Mouse (Mus musculus) small intestine, adult 2 months (tissue): ENCODE data around the gene Olfr374. TPM values are rescaled to one million over a fixed set of nuclear protein-coding genes. Genes with fewer than 3 reads are reported as not detected.

Experiments used
- H3K27ac ChIP-seq: fragments of 200-500 bp; 2 replicates; pipeline ENCODE4 v1.5.1; 2012; ENCODE audit warnings: low read depth, low read length, control low read depth, inconsistent platforms; ENCODE audit not compliant: insufficient read depth
- H3K27me3 ChIP-seq: fragments of 200-500 bp; 2 replicates; pipeline ENCODE4 v1.6.1; 2012; ENCODE audit warnings: mild to moderate bottlenecking, moderate library complexity, low read length, inconsistent platforms; ENCODE audit not compliant: control insufficient read depth, insufficient read depth
- H3K36me3 ChIP-seq: fragments of 200-500 bp; 2 replicates; pipeline ENCODE4 v1.6.1; 2012; ENCODE audit warnings: mild to moderate bottlenecking, low read length, control low read depth, inconsistent platforms; ENCODE audit not compliant: control insufficient read depth, insufficient read depth
- H3K4me1 ChIP-seq: fragments of 200-500 bp; 2 replicates; pipeline ENCODE4 v1.6.1; 2012; ENCODE audit warnings: low read length, inconsistent platforms, mixed read lengths; ENCODE audit not compliant: control insufficient read depth, insufficient read depth, insufficient read length
- H3K4me3 ChIP-seq: fragments of 200-500 bp; 2 replicates; pipeline ENCODE4 v1.5.1; 2012; ENCODE audit warnings: low read depth, mild to moderate bottlenecking, control low read depth, inconsistent platforms, low read length, moderate library complexity
- CTCF ChIP-seq: fragments of 200-500 bp; IDR thresholded peaks from 2 replicates; pipeline ENCODE4 v1.5.1; 2012; ENCODE audit warnings: low read depth, mild to moderate bottlenecking, control low read depth, inconsistent platforms, low read length, moderate library complexity, mixed read lengths; ENCODE audit not compliant: insufficient replicate concordance, insufficient read length; ENCODE audit errors: extremely low read depth
- POLR2A ChIP-seq: fragments of 200-500 bp; IDR thresholded peaks from 2 replicates; pipeline ENCODE4 v1.6.1; 2012; ENCODE audit warnings: low read depth, mild to moderate bottlenecking, control low read depth, inconsistent platforms, low read length, moderate library complexity
- WGBS: fragments of 180-500 bp; shearing (Covaris S2); methylation state at CpG from one replicate; pipeline ENCODE4 v1.1.7; 2018; 5-methylcytosine and 5-hydroxymethylcytosine counted together
- polyA plus RNA-seq: library from polyadenylated mRNA; depleted of rRNA; stranded (reverse); fragments of >200 nt; gene quantifications from 2 replicates; pipeline ENCODE4 v1.2.3, GENCODE M21; 2012

Gene Olfr374
- polyA plus RNA-seq, 1 experiment = not detected

DNA sequence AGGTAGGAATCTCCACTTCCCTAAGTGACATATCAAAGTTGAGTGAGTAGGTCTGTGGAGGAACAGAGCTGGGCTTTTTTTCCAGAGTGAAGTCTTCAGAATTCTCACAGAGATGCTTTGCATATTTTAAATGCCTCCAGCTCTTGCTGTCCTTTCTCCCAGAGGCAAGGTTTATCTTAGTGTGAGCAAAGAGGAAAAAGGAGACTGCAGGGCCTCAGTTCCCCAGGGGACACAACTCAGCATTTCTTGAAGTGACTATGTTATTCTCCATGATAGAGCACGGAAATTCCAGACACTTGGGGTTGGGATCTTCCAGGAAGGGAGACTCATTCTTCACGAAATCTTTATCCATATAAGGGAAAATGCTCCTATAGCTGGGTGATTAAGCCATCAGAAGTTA, 40.4 kb downstream of the Olfr374 start:
- H3K27me3 ChIP-seq = no peaks in the 10 kb centered on the region
- WGBS = 70% methylated on average over 2 of the region's 2 CpGs
- H3K27ac ChIP-seq = no peak overlapping the region
- TF ChIP-seq CTCF = no peak
- no peak for TF ChIP-seq POLR2A
- H3K4me3 ChIP-seq = no peak overlapping the region
- no peaks in the 10 kb centered on the region for H3K4me1 ChIP-seq
- peaks cover 64% of the 10 kb centered on the region for H3K36me3 ChIP-seq

DNA sequence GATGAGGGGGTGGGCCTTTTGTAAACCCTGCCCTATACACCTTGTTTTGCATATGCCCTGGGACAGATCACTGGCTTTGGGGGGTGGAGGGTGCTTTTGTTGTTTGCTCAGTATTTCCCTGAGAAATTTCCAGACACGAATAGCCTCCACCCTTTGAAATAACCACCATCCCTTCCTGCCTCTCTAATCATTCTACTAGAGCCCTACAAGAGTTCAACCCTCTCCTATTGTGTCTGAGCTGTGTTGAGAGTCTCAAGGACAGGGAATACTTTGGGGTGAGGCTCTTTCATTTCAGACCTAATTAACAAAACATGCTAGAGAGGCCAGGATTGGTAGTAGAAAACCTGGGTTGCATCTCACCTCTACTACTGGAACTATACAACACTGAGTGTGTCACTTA, 42.2 kb downstream of the Olfr374 start:
- Histone ChIP-seq H3K4me1 (no peaks in the 10 kb centered on the region), H3K27me3 (no peaks in the 10 kb centered on the region), H3K36me3 (peaks cover 64% of the 10 kb centered on the region), H3K4me3 (no peak overlapping the region), H3K27ac (no peak overlapping the region)
- TF ChIP-seq POLR2A (no peak), CTCF (no peak)
- WGBS = 62% methylated on average over 1 of the region's 1 CpGs

DNA sequence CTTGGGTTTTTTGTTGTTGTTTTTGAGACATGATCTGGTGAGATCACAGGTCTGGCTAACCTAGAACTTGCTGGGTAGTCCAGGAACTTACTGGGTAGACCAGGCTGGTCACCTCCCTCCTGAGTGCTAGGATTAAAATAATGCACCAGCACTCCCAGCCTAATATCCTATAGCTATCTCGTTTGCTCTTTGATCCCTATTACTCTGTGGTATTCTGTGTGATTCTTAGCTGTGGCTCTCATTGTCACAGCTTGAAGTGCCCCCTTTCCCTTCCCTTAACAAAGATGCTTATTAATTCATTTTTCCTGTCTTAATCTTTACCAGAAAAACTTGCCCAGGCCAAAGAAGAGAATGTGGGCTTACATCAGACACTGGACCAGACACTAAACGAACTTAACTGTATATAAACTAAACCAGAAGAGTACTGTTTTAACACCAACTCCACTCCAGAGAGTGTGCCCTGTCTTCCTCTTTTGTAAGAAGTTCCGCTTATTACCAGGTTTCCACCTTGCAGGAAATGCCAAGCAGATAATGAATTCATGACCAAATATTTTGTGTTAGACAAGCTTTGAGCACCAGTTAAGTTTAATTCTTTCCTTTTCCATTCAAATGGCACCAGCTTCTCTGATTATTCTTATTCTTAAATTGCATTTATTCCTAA, 44.7 kb downstream of the Olfr374 start:
- no peaks in the 10 kb centered on the region for H3K4me1 ChIP-seq
- H3K36me3 ChIP-seq = peaks cover 51% of the 10 kb centered on the region
- no peak for TF ChIP-seq POLR2A
- TF ChIP-seq CTCF = no peak
- H3K4me3 ChIP-seq = no peak overlapping the region
- 59% methylated on average over 3 of the region's 3 CpGs for WGBS
- H3K27ac ChIP-seq = no peak overlapping the region
- H3K27me3 ChIP-seq = no peaks in the 10 kb centered on the region

DNA sequence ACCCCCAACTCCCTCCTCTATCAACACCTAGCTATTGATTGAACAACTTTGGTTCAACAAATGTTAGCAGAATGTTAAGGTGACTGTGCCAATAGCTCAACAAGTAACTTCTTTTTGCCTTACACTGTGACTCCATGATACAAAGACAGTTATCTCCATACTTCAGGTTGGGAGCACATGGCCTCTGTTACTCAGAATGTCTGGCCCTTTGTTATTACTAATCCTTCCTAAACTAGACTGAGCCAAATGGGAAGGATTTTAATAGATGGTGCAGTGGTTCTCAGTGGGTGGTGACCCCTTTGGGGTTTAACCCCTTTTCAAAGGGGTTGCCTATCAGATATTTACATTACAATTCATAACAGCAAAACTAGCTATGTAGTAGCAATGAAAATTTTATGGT, 46.5 kb downstream of the Olfr374 start:
- no peak overlapping the region for H3K4me3 ChIP-seq
- TF ChIP-seq POLR2A (no peak), CTCF (no peak)
- H3K4me1 ChIP-seq = no peaks in the 10 kb centered on the region
- H3K27me3 ChIP-seq = no peaks in the 10 kb centered on the region
- H3K27ac ChIP-seq = no peak overlapping the region
- peaks cover 36% of the 10 kb centered on the region for H3K36me3 ChIP-seq

DNA sequence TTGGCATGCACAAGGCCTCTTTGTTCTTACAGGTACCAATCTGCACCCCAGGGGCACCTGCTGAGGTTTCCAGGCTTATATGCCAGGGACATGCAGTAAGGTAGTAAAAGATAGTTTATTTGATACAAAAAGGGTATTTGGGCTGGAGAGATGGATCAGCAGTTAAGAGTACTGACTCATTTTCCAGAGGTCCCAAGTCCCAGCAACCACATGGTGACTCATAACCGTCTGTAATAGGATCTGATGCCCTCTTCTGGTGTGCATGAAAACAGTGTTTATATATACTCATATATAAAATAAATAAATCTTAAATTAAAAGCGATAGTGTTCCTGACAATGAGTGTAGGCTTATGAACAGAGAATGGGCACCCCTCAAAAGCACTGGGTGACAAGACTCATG, 51.3 kb downstream of the Olfr374 start:
- whole genome bisulfite sequencing = 80% methylated on average over 2 of the region's 2 CpGs
- TF ChIP-seq POLR2A (no peak), CTCF (no peak)
- Histone ChIP-seq H3K4me3 (no peak overlapping the region), H3K4me1 (peaks cover 12% of the 10 kb centered on the region; the same call in 1 of the 2 replicates), H3K27me3 (no peaks in the 10 kb centered on the region), H3K27ac (no peak overlapping the region), H3K36me3 (peaks cover 6% of the 10 kb centered on the region)

DNA sequence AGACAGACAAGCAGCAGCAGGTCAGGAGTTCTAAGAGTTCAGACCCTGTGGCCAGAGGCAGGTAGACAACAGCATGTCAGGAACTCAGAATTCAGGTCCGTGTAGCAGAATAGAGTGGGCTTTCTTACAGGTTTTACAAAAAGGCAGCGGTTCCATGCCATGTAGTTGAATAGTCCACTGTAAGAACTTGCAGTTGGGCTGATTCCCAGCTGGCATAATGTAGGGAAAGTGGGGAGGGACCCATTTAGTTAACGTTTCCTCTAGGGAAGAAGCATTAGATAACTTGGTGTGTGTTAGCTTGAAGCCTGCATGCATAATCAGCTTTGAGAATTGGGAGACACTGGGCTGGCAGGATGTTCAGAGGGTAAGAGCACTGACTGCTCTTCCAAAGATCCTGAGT, 51.9 kb downstream of the Olfr374 start:
- Histone ChIP-seq H3K4me1 (peaks cover 16% of the 10 kb centered on the region; the same call in 1 of the 2 replicates), H3K27me3 (no peaks in the 10 kb centered on the region), H3K36me3 (peaks cover 3% of the 10 kb centered on the region; the same call in 1 of the 2 replicates), H3K27ac (no peak overlapping the region), H3K4me3 (no peak overlapping the region)
- 72% methylated on average over 3 of the region's 3 CpGs for WGBS
- TF ChIP-seq POLR2A (no peak), CTCF (no peak)

DNA sequence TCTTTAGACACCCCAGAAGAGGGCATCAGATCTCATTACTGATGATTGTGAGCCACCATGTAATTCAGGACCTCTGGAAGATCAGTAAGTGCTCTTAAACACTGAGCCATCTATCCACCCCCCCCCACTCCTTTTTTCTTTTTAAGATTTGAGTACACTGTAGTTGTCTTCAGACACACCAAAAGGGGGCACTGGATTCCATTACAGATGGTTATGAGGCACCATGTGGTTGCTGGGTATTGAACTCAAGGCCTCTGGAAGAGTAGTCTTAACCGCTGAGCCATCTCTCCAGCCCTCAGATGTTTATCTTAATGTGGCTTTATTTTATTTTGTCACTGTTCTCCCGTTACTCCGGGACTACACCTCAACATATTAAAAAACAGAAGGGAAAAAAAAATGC, 53.2 kb downstream of the Olfr374 start:
- 26% methylated on average over 3 of the region's 3 CpGs for WGBS
- Histone ChIP-seq H3K36me3 (peaks cover 7% of the 10 kb centered on the region), H3K4me1 (peaks cover 16% of the 10 kb centered on the region; the same call in 1 of the 2 replicates), H3K4me3 (no peak overlapping the region), H3K27me3 (no peaks in the 10 kb centered on the region), H3K27ac (no peak overlapping the region; the same call in 1 of the 2 replicates)
- no peak for TF ChIP-seq POLR2A
- no peak for TF ChIP-seq CTCF
